Mouse (Mus musculus): Measurements from ENCODE around the gene Actr3b. TPM values are rescaled to one million over a fixed set of nuclear protein-coding genes. Genes with fewer than 3 reads are reported as not detected.

Gene Actr3b
- polyA plus RNA-seq, 1 experiment from 2014 or later, result 7.6 TPM

DNA sequence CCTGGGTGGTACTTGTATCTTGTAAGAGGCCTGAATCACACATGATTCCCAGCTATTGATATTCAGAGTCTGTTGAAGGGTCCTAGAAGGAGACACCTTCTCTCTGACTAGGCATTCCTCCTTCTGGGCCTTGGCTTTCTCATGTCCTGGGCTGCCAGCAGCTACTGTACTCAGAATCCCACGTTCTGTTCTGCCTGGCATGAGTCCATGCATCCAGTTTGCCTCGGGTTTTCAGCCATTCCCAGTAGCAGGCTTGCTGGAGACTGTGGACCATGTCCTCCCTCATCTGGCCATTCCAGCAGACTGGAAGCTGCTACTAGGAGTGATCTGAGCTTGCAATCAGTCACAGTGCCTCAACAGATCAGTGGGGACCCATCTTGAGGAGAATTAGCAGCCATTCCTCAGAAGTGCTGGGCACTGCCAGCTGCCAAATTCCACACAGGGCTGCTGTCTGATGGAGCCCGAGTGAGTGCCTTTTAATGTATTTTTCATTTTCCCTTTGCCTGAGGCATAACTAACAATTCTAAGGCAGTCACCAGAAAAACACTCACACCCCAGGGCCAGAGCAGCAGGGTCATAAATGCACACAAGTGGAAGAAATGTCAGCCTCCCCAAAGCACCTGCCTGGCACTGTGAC lies 130.1 kb downstream of the Actr3b start:
- no peak overlapping the region for H3K9ac ChIP-seq (ENCODE audit: low read depth, low read length)
- no peak overlapping the region for H3K4me3 ChIP-seq (ENCODE audit: low read depth, low read length)
- no peak overlapping the region for H3K27ac ChIP-seq (replicated peaks; ENCODE audit: low read depth, low read length)
- H3K27me3 ChIP-seq (replicated peaks; ENCODE audit: control insufficient read depth, insufficient read depth, low read length), result no peaks in the 10 kb centered on the region
- DNase-seq (ENCODE audit: low spot score) (no peak), ATAC-seq (ENCODE audit: low read depth) (no peak)
- 63% methylated on average over 3 of the region's 3 CpGs for WGBS
- H3K36me3 ChIP-seq (ENCODE audit: control insufficient read depth, insufficient read depth, low read length), result no peaks in the 10 kb centered on the region
- H3K4me1 ChIP-seq (ENCODE audit: control insufficient read depth, insufficient read depth, low read length), result no peaks in the 10 kb centered on the region
- no peak overlapping the region for H3K4me2 ChIP-seq (ENCODE audit: low read depth, low read length)
- 0 out of 2 replicates have a peak, but pooled peaks cover 7% of the 10 kb centered on the region for H3K9me3 ChIP-seq (ENCODE audit: control insufficient read depth, low read length)

DNA sequence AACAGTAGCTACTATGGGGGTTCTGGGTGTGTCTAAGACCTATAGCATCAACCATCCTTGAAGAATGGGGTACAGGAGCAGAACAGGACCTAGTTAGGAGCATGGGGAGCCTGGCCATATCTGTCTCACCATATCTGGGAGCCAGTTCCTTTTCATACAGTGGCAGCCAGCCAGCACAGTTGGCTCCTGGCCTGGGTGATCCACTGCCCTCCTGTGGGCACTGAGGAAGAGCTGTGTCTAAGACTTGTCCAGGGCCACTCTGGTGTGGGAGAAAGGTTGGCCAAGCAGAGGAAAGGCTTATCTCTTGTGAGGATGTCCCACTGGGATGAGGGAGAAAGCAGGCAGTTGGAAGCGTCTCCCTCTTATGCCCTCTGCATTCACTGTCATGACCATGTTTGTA lies 131.5 kb downstream of the Actr3b start:
- DNase-seq (ENCODE audit: low spot score), result no peak
- no peaks in the 10 kb centered on the region for H3K27me3 ChIP-seq (replicated peaks; ENCODE audit: control insufficient read depth, insufficient read depth, low read length)
- ATAC-seq (ENCODE audit: low read depth), result no peak
- no peaks in the 10 kb centered on the region for H3K36me3 ChIP-seq (ENCODE audit: control insufficient read depth, insufficient read depth, low read length)
- 82% methylated on average over 1 of the region's 1 CpGs for WGBS
- no peaks in the 10 kb centered on the region for H3K9me3 ChIP-seq (ENCODE audit: control insufficient read depth, low read length)
- no peak overlapping the region for H3K9ac ChIP-seq (ENCODE audit: low read depth, low read length)
- H3K4me1 ChIP-seq (ENCODE audit: control insufficient read depth, insufficient read depth, low read length), result no peaks in the 10 kb centered on the region
- H3K4me2 ChIP-seq (ENCODE audit: low read depth, low read length), result no peak overlapping the region
- H3K4me3 ChIP-seq (ENCODE audit: low read depth, low read length), result no peak overlapping the region
- H3K27ac ChIP-seq (replicated peaks; ENCODE audit: low read depth, low read length), result no peak overlapping the region

Other genes starting within 250 kb of the Actr3b start
- not detected in 2 replicates for gene Cct8l1, start 243.9 kb upstream of the Actr3b start, polyA plus RNA-seq (2014; fragmentation: Nextera tagmentation; extraction: Ambion mirVana)
- gene Xrcc2, start 54.2 kb upstream of the Actr3b start, polyA plus RNA-seq (2014; fragmentation: Nextera tagmentation; extraction: Ambion mirVana), result 3.6 and 4.1 TPM in 2 replicates
- 0.15 and 0.29 TPM in 2 replicates for gene Gm21663, start 182.4 kb downstream of the Actr3b start, polyA plus RNA-seq (2014; fragmentation: Nextera tagmentation; extraction: Ambion mirVana)
- 0.14 and 0.20 TPM in 2 replicates for gene Gm21671, start 194.4 kb downstream of the Actr3b start, polyA plus RNA-seq (2014; fragmentation: Nextera tagmentation; extraction: Ambion mirVana)
- gene Gm21680, start 212.7 kb downstream of the Actr3b start, polyA plus RNA-seq (2014; fragmentation: Nextera tagmentation; extraction: Ambion mirVana), result 0.22 and 0.38 TPM in 2 replicates
- gene Gm21698, start 228.7 kb downstream of the Actr3b start, polyA plus RNA-seq (2014; fragmentation: Nextera tagmentation; extraction: Ambion mirVana), result 0.17 and 0.21 TPM in 2 replicates
- 0.14 TPM in 1 of 2 replicates, not detected in the other for gene Gm1979, start 244.8 kb downstream of the Actr3b start, polyA plus RNA-seq (2014; fragmentation: Nextera tagmentation; extraction: Ambion mirVana)